Mouse (Mus musculus) heart, embryonic 16.5 days (tissue): ENCODE data around the gene Bik. TPM values are rescaled to one million over a fixed set of nuclear protein-coding genes. Genes with fewer than 3 reads are reported as not detected.

ENCODE experiments used
- ATAC-seq: fragments of 200-750 bp; cut with Nextera tagmentation; replicated peaks from 2 replicates; pipeline ENCODE4 v1.8.0; 2017; ENCODE audit warnings: moderate number of reproducible peaks; ENCODE audit not compliant: insufficient read depth, low FRiP score; ENCODE audit errors: extremely low read depth
- H3K27ac ChIP-seq: fragments of 300-500 bp; sonication (generic); 2 replicates; pipeline ENCODE4 v1.5.1; 2014; ENCODE audit warnings: mild to moderate bottlenecking, low read length, control low read depth, moderate library complexity
- H3K27me3 ChIP-seq: fragments of 300-500 bp; sonication (generic); 2 replicates; pipeline ENCODE4 v1.6.1; 2014; ENCODE audit warnings: low read length, mixed read lengths; ENCODE audit not compliant: control insufficient read depth, insufficient read depth
- H3K36me3 ChIP-seq: fragments of 300-500 bp; sonication (generic); 2 replicates; pipeline ENCODE4 v1.6.1; 2014; ENCODE audit not compliant: control insufficient read depth, insufficient read depth
- H3K4me1 ChIP-seq: fragments of 300-500 bp; sonication (generic); 2 replicates; pipeline ENCODE4 v1.6.1; 2014; ENCODE audit warnings: low read length, mixed read lengths; ENCODE audit not compliant: control insufficient read depth, insufficient read depth
- H3K4me2 ChIP-seq: fragments of 300-500 bp; sonication (generic); 2 replicates; pipeline ENCODE4 v1.6.1; 2014; ENCODE audit warnings: low read depth, mild to moderate bottlenecking, control low read depth, low read length
- H3K4me3 ChIP-seq: fragments of 300-500 bp; sonication (generic); 2 replicates; pipeline ENCODE4 v1.5.1; 2014; ENCODE audit warnings: mild to moderate bottlenecking, control low read depth, low read length
- H3K9ac ChIP-seq: fragments of 300-500 bp; sonication (generic); 2 replicates; pipeline ENCODE4 v1.6.1; 2014; ENCODE audit warnings: low read length, control low read depth
- H3K9me3 ChIP-seq: fragments of 300-500 bp; sonication (generic); replicated peaks from 2 replicates; pipeline ENCODE4 v1.6.1; 2016; ENCODE audit warnings: low read length; ENCODE audit not compliant: control insufficient read depth
- WGBS: fragments of 180-500 bp; shearing (Covaris S2); extraction: QIAGEN DNeasy Blood & Tissue Kit; methylation state at CpG from one replicate; pipeline ENCODE4 v1.1.7; 2014; 5-methylcytosine and 5-hydroxymethylcytosine counted together
- polyA plus RNA-seq: library from polyadenylated mRNA; unstranded; fragments of >200 nt; fragmentation: Nextera tagmentation; extraction: Ambion mirVana; gene quantifications from 2 replicates; pipeline ENCODE4 v1.2.1, GENCODE M21; 2015

The Bik gene
- polyA plus RNA-seq, 1 experiment from 2014 or later, result 22.9 TPM

DNA sequence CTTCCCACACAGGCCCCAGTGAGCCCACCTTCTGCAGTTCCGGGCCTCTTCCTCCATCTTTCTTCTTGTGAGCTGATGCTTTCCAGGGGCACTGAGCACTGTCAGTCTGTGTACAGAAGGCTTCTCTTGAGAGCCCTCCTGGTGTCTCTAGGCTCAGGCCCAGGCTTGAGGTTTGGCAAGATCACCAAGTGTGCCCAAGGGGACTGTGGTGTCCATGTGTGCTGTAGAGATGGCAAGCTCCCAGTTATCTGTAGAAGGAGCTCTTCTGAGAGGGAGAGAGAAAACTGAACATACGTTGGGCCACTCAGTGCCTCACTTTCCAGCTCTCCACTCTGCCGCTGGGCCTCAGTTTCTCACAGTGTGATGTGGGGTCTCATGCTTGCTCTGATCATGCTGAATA is 41.1 kb downstream of the Bik start:
- WGBS, result 84% methylated on average over 3 of the region's 3 CpGs
- no peaks in the 10 kb centered on the region for H3K9me3 ChIP-seq
- ATAC-seq, result no peak
- no peak overlapping the region for H3K9ac ChIP-seq
- no peaks in the 10 kb centered on the region for H3K36me3 ChIP-seq
- no peak overlapping the region for H3K4me2 ChIP-seq
- no peaks in the 10 kb centered on the region for H3K27me3 ChIP-seq
- peaks cover 8% of the 10 kb centered on the region; the same call in 1 of the 2 replicates for H3K4me1 ChIP-seq
- H3K4me3 ChIP-seq, result no peak overlapping the region
- H3K27ac ChIP-seq, result no peak overlapping the region

DNA sequence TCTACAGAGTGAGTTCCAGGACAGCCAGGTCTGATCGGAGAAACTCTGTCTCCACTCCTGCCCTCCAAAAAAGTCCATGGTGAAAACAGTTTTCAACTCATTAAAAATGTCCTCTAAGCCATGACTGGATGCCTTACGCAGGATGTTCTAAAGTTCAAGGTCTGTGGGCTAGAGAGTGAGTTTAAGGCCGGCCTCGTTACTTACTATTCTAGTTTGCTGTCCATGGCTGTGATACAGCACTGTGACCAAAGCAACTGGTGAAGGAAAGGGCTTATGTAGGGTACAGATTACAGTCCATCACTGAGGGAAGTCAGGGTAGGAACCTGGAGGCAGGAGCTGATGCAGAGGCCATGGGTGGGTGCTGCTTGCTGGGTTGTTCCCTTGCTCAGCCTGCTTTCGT is 41.9 kb downstream of the Bik start:
- no peak overlapping the region for H3K4me3 ChIP-seq
- WGBS, result 91% methylated on average over 5 of the region's 5 CpGs
- H3K4me2 ChIP-seq, result no peak overlapping the region
- H3K36me3 ChIP-seq, result no peaks in the 10 kb centered on the region
- H3K9ac ChIP-seq, result no peak overlapping the region
- no peaks in the 10 kb centered on the region for H3K27me3 ChIP-seq
- no peak for ATAC-seq
- no peak overlapping the region for H3K27ac ChIP-seq
- H3K4me1 ChIP-seq, result peaks cover 4% of the 10 kb centered on the region; the same call in 1 of the 2 replicates
- no peaks in the 10 kb centered on the region for H3K9me3 ChIP-seq

DNA sequence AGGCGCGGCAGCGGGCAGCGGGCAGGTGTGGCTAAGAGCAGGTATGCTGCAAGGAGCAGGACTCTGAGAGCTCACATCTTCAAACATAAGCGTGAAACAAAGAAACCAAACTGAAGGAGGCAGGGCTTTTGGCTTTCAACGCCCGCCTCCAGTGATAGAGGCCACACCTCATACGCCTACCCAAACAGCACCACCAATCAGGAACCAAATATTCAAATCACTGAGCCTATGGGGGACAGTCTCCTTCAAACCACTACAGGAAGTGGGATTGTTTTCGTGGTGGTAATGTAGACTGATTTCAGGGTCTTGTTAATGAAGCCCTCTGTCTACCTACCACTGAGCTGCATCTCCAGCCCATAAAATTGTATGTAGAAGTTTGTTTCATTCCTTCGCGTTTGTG is 43.0 kb downstream of the Bik start:
- Histone ChIP-seq H3K4me2 (no peak overlapping the region), H3K4me3 (no peak overlapping the region), H3K9me3 (no peaks in the 10 kb centered on the region), H3K4me1 (no peaks in the 10 kb centered on the region), H3K36me3 (peaks cover 9% of the 10 kb centered on the region; the same call in 1 of the 2 replicates), H3K9ac (no peak overlapping the region), H3K27me3 (no peaks in the 10 kb centered on the region), H3K27ac (no peak overlapping the region)
- no peak for ATAC-seq
- 52% methylated on average over 11 of the region's 11 CpGs for WGBS

DNA sequence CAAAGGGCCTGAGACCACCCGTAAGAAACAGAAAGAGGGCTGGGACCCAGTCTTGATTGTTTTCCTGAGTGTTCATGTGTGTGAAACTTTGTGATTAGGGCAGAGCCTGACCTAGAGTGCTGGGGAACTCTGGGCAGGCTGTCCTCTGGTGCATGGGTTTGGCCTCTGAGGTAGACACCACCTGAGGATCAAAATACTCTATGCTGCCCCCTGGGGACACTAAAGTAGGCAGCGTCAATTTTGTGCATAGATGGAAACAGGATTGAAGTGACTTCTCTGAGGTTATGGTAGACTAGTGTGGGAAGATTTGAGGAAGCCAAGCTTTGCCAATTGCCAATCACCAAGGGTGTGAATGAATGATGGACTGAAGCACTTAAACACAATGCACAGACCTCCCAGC is 44.0 kb downstream of the Bik start:
- 62% methylated on average over 2 of the region's 2 CpGs for WGBS
- no peak overlapping the region for H3K4me3 ChIP-seq
- H3K4me1 ChIP-seq, result no peaks in the 10 kb centered on the region
- H3K27me3 ChIP-seq, result no peaks in the 10 kb centered on the region
- H3K27ac ChIP-seq, result no peak overlapping the region
- H3K9ac ChIP-seq, result no peak overlapping the region
- H3K9me3 ChIP-seq, result no peaks in the 10 kb centered on the region
- no peak overlapping the region for H3K4me2 ChIP-seq
- no peak for ATAC-seq
- peaks cover 12% of the 10 kb centered on the region; the same call in 1 of the 2 replicates for H3K36me3 ChIP-seq

DNA sequence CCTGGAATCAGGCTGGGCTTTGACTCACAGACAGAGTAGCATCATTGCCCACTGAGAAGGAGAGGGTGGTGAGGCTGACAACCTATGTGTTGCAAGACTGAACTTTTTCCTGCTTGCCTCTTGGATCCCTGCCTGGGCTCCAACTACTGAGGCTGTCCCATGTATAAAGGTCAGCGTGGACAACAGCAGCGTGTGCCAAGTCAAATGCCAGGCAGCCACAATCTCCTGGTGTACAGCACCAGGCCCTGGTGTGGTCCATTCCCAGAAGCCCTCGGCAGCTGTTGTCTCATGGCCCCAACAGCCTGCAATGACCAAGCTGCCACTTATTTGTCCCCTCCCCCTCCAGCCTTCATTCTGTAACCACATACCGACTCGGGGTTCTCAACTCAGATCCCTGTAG is 45.0 kb downstream of the Bik start:
- Histone ChIP-seq H3K27me3 (no peaks in the 10 kb centered on the region), H3K27ac (no peak overlapping the region), H3K36me3 (peaks cover 17% of the 10 kb centered on the region; the same call in 1 of the 2 replicates), H3K4me3 (no peak overlapping the region), H3K4me2 (no peak overlapping the region), H3K9ac (no peak overlapping the region), H3K4me1 (no peaks in the 10 kb centered on the region), H3K9me3 (no peaks in the 10 kb centered on the region)
- WGBS, result 81% methylated on average over 5 of the region's 5 CpGs
- ATAC-seq, result no peak

DNA sequence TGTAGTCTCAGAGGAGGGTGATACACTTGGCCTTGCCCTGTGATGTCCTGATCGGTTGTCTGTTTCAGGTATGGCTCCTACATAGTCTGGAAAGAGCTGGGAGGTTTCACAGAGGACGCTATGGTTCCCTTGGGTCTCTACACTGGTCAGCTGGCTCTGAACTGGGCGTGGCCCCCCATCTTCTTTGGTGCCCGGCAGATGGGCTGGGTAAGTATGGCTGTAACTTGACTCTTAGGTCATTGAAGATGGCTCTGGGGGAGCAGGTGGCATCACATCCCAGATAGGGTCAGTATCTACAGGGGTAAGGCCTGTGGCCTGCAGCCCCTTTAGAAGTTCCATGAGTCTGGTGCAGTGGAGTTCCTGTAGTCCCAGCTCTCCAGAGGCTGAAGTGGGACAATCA is 45.5 kb downstream of the Bik start:
- Histone ChIP-seq H3K36me3 (peaks cover 20% of the 10 kb centered on the region; the same call in 1 of the 2 replicates), H3K9me3 (no peaks in the 10 kb centered on the region), H3K4me3 (no peak overlapping the region), H3K27ac (no peak overlapping the region), H3K27me3 (no peaks in the 10 kb centered on the region), H3K9ac (no peak overlapping the region), H3K4me2 (no peak overlapping the region), H3K4me1 (no peaks in the 10 kb centered on the region)
- no peak for ATAC-seq
- 85% methylated on average over 4 of the region's 4 CpGs for WGBS

DNA sequence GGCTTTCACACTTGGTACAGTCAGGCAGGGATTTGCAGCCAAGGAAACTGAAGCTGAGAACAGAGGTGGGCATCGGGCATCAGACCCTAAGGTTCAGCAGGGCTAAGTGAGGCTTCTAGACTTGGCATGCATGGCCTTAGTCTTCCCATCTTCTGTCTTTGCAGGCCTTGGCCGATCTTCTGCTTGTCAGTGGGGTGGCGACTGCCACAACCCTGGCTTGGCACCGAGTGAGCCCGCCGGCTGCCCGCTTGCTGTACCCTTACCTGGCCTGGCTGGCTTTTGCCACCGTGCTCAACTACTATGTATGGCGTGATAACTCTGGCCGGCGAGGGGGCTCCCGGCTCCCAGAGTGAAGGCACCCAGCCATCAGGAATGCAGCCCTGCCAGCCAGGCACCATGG is 46.9 kb downstream of the Bik start:
- no peak overlapping the region for H3K4me2 ChIP-seq
- 94% methylated on average over 12 of the region's 12 CpGs for WGBS
- H3K27ac ChIP-seq, result no peak overlapping the region
- no peak overlapping the region for H3K9ac ChIP-seq
- H3K27me3 ChIP-seq, result no peaks in the 10 kb centered on the region
- H3K4me3 ChIP-seq, result no peak overlapping the region
- no peak for ATAC-seq
- no peaks in the 10 kb centered on the region for H3K9me3 ChIP-seq
- H3K36me3 ChIP-seq, result peaks cover 23% of the 10 kb centered on the region
- no peaks in the 10 kb centered on the region for H3K4me1 ChIP-seq

DNA sequence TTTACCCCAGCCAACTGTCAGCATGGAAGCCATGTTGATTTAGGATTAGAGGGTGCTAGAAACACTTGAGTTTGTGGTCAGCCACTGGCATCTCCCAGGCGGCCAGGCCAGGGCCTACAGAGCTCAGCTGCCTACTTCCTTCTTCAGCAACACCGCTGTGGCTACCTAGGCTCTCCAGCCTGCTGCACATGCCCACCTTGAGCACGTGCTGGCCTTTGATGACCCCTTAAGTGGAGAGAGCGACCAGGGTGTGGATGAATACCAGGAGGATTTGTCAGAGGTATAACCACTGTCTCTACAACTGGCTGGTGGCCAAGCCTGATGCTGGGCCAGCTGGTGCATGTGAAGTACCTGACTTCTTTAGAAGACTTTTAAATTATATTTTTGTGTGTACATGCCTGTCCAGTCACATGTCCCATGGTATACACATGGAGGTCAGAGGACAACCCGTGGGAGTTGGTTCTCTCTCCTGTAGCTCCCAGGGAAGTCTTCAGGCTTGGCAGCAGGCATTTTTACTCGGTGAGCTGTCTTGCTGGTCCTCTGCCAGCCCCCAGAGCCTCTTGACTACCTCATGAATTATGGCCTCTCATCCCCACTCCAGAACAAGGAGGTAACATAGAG is 48.2 kb downstream of the Bik start:
- WGBS, result 68% methylated on average over 6 of the region's 6 CpGs
- Histone ChIP-seq H3K36me3 (peaks cover 24% of the 10 kb centered on the region), H3K4me3 (no peak overlapping the region), H3K4me2 (no peak overlapping the region), H3K27me3 (no peaks in the 10 kb centered on the region), H3K4me1 (no peaks in the 10 kb centered on the region), H3K9ac (no peak overlapping the region), H3K9me3 (no peaks in the 10 kb centered on the region), H3K27ac (no peak overlapping the region)
- ATAC-seq, result no peak

DNA sequence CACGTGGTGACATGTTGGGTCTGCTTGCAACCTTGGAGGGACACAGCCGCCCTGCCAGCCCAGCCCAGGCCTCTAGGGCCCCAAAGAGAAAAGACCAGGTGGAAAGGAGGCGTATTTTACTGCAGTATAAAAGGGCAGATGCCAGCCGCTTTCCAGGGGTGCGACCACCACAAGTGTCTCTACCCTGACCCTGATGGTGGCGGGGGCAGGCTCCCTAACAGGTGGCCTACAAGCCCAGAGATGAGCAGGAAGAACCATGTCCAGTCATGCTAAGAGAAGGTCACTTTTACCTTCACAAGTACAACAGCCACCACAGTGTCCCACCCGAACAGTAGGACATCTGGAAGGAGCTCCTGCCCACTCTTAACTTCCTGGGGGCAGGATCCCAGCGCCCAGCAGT is 48.9 kb downstream of the Bik start:
- Histone ChIP-seq H3K27me3 (no peaks in the 10 kb centered on the region), H3K27ac (no peak overlapping the region), H3K4me1 (no peaks in the 10 kb centered on the region), H3K4me2 (no peak overlapping the region), H3K9me3 (no peaks in the 10 kb centered on the region), H3K36me3 (peaks cover 28% of the 10 kb centered on the region), H3K4me3 (no peak overlapping the region), H3K9ac (no peak overlapping the region)
- WGBS, result 91% methylated on average over 8 of the region's 8 CpGs
- ATAC-seq, result no peak
